Comparison of ENCODE assay signal across 9 mouse cellular contexts in genomic region chr12:85175087-85175675, GRCm38 (mm10). TPM values are rescaled to one million over a fixed set of nuclear protein-coding genes. Genes with fewer than 3 reads are reported as not detected.
DNase-seq lines count a peak whose midpoint lies in the region; ATAC-seq and TF ChIP-seq lines count a peak whose summit lies in the region.
"Had no signal": no experiment of that assay in that cellular context is flagged by ENCODE, and none has a peak within 500 bp of the region (broad histone marks: within the 10 kb centered on the region; RNA-seq: fewer than 3 reads in every experiment).

No protein-coding gene starts in this region.

- no peak for TF ChIP-seq CTCF in liver, postnatal 0 days (IDR thresholded peaks at IDR 0.05; ENCODE audit: low read depth)

- no peak overlapping the region for H3K9ac ChIP-seq in liver, embryonic 12.5 days
- no peak overlapping the region for H3K9ac ChIP-seq in liver, postnatal 0 days (replicated peaks)
- H3K9ac ChIP-seq in forebrain, embryonic 15.5 days (replicated peaks): 0 out of 2 replicates have a peak overlapping the region, but pooled peaks have one; percentile 12
- peak overlapping the region; percentile 41; the same call in 1 of the 2 replicates for H3K9ac ChIP-seq in limb, embryonic 11.5 days (ENCODE audit: low read length)
- H3K9ac ChIP-seq in stomach, embryonic 14.5 days (replicated peaks; ENCODE audit: low read depth, low read length): 0 out of 2 replicates have a peak overlapping the region, but pooled peaks have one; percentile 40

- H3K36me3 ChIP-seq in liver, embryonic 12.5 days: no peaks in the 10 kb centered on the region
- H3K36me3 ChIP-seq in liver, postnatal 0 days (replicated peaks; ENCODE audit: insufficient read depth, low read length): no peaks in the 10 kb centered on the region
- no peaks in the 10 kb centered on the region for H3K36me3 ChIP-seq in forebrain, embryonic 15.5 days
- no peaks in the 10 kb centered on the region for H3K36me3 ChIP-seq in limb, embryonic 11.5 days (ENCODE audit: control insufficient read depth, insufficient read depth, low read length)
- no peaks in the 10 kb centered on the region for H3K36me3 ChIP-seq in stomach, embryonic 14.5 days (ENCODE audit: control insufficient read depth, insufficient read depth, low read length)

- H3K27ac ChIP-seq in liver, embryonic 12.5 days: no peak overlapping the region
- H3K27ac ChIP-seq in liver, postnatal 0 days (ENCODE audit: low read depth): no peak overlapping the region
- H3K27ac ChIP-seq in forebrain, embryonic 15.5 days (replicated peaks): peak overlapping the region; percentile 63; the same call in 1 of the 2 replicates
- peak overlapping the region; percentile 66; the same call in 1 of the 2 replicates for H3K27ac ChIP-seq in limb, embryonic 11.5 days (replicated peaks; ENCODE audit: low read depth, low read length)
- H3K27ac ChIP-seq in stomach, embryonic 14.5 days (ENCODE audit: low read length): peak overlapping the region; percentile 66

- DNase-seq in liver, postnatal 0 days: no peak
- DNase-seq in limb, embryonic 11.5 days (ENCODE audit: low spot score): peak; percentile 46
- DNase-seq in cerebellum, adult 9-11 months: no peak
- DNase-seq: cerebellum, adult 9-10 months had no signal

- whole genome bisulfite sequencing in liver, embryonic 12.5 days (ENCODE audit: insufficient replicate concordance): 48% methylated on average over 16 of the region's 16 CpGs
- WGBS in liver, postnatal 0 days (ENCODE audit: insufficient replicate concordance): 70% methylated on average over 16 of the region's 16 CpGs
- 43% methylated on average over 16 of the region's 16 CpGs for WGBS in forebrain, embryonic 15.5 days
- 14% methylated on average over 16 of the region's 16 CpGs for WGBS in limb, embryonic 11.5 days
- 27% methylated on average over 16 of the region's 16 CpGs for WGBS in stomach, embryonic 14.5 days

- H3K4me3 ChIP-seq in liver, embryonic 12.5 days: no peak overlapping the region
- H3K4me3 ChIP-seq in liver, postnatal 0 days (ENCODE audit: low read depth, low read length): no peak overlapping the region
- peak overlapping the region; percentile 16 for H3K4me3 ChIP-seq in forebrain, embryonic 15.5 days
- peak overlapping the region; percentile 31 for H3K4me3 ChIP-seq in limb, embryonic 11.5 days (ENCODE audit: low read depth, low read length)
- H3K4me3 ChIP-seq in stomach, embryonic 14.5 days (ENCODE audit: low read depth, low read length): peak overlapping the region; percentile 33
- H3K4me3 ChIP-seq: megakaryocyte, embryonic 14.5 days had no signal

- peaks cover 94% of the 10 kb centered on the region for H3K27me3 ChIP-seq in liver, embryonic 12.5 days (replicated peaks)
- H3K27me3 ChIP-seq in liver, postnatal 0 days (ENCODE audit: insufficient read depth, low read length): peaks cover 23% of the 10 kb centered on the region
- H3K27me3 ChIP-seq in forebrain, embryonic 15.5 days: no peaks in the 10 kb centered on the region
- H3K27me3 ChIP-seq in limb, embryonic 11.5 days (ENCODE audit: control insufficient read depth, insufficient read depth, low read length): no peaks in the 10 kb centered on the region
- H3K27me3 ChIP-seq in stomach, embryonic 14.5 days (ENCODE audit: control insufficient read depth, insufficient read depth, low read length): no peaks in the 10 kb centered on the region

- no peak for TF ChIP-seq EP300 in liver, postnatal 0 days (IDR thresholded peaks at IDR 0.05; ENCODE audit: low read depth)

- H3K9me3 ChIP-seq in liver, embryonic 12.5 days (replicated peaks): no peaks in the 10 kb centered on the region
- H3K9me3 ChIP-seq in liver, postnatal 0 days (ENCODE audit: low read length): no peaks in the 10 kb centered on the region
- no peaks in the 10 kb centered on the region for H3K9me3 ChIP-seq in forebrain, embryonic 15.5 days
- H3K9me3 ChIP-seq in limb, embryonic 11.5 days (ENCODE audit: control insufficient read depth, low read length): no peaks in the 10 kb centered on the region
- H3K9me3 ChIP-seq in stomach, embryonic 14.5 days (ENCODE audit: control insufficient read depth, low read depth, low read length): no peaks in the 10 kb centered on the region
- H3K9me3 ChIP-seq: megakaryocyte, embryonic 14.5 days had no signal

- peak overlapping the region; percentile 61; the same call in 1 of the 2 replicates for H3K4me2 ChIP-seq in liver, embryonic 12.5 days
- H3K4me2 ChIP-seq in liver, postnatal 0 days (ENCODE audit: low read depth, low read length): no peak overlapping the region
- H3K4me2 ChIP-seq in forebrain, embryonic 15.5 days (replicated peaks): peak overlapping the region; percentile 48
- H3K4me2 ChIP-seq in limb, embryonic 11.5 days (ENCODE audit: low read depth, severe bottlenecking): peak overlapping the region; percentile 64
- H3K4me2 ChIP-seq in stomach, embryonic 14.5 days (replicated peaks; ENCODE audit: low read depth, low read length): peak overlapping the region; percentile 51

- H3K4me1 ChIP-seq in liver, embryonic 12.5 days: peaks cover 19% of the 10 kb centered on the region
- peaks cover 8% of the 10 kb centered on the region for H3K4me1 ChIP-seq in liver, postnatal 0 days (ENCODE audit: insufficient read depth)
- peaks cover 31% of the 10 kb centered on the region for H3K4me1 ChIP-seq in forebrain, embryonic 15.5 days
- peaks cover 27% of the 10 kb centered on the region for H3K4me1 ChIP-seq in limb, embryonic 11.5 days (ENCODE audit: control insufficient read depth, insufficient read depth, low read length)
- H3K4me1 ChIP-seq in stomach, embryonic 14.5 days (ENCODE audit: control insufficient read depth, insufficient read depth, low read length): peaks cover 32% of the 10 kb centered on the region; the same call in 1 of the 2 replicates

- ATAC-seq in liver, embryonic 12.5 days: no peak
- no peak for ATAC-seq in liver, postnatal 0 days
- peak; percentile 5; the same call in 1 of the 2 replicates for ATAC-seq in forebrain, embryonic 15.5 days (replicated peaks)
- no peak; the same call in 1 of the 2 replicates for ATAC-seq in limb, embryonic 11.5 days (ENCODE audit: insufficient number of reproducible peaks, low FRiP score, low TSS enrichment, low read depth)
- no peak for ATAC-seq in stomach, embryonic 14.5 days (ENCODE audit: insufficient number of reproducible peaks, insufficient read depth, low FRiP score, low read depth)
- ATAC-seq in megakaryocyte progenitor cell, adult 5-6 weeks (replicated peaks; ENCODE audit: poor library complexity): no peak

RNA-seq across cellular contexts. Expression of gene Pgf, which starts 2.4 kb away (rescaled TPM):
- 0.97 and 1.6 TPM in 2 replicates for polyA plus RNA-seq in liver, embryonic 12.5 days (2016; fragmentation: Nextera tagmentation; extraction: Ambion mirVana)
- 0.36 and 0.45 TPM in 2 replicates for polyA plus RNA-seq in liver, postnatal 0 days (2015; fragmentation: Nextera tagmentation; extraction: Ambion mirVana)
- polyA plus RNA-seq in forebrain, embryonic 15.5 days (2015; fragmentation: Nextera tagmentation; extraction: Ambion mirVana): 6.2 and 6.3 TPM in 2 replicates
- 13.4 and 13.5 TPM in 2 replicates for polyA plus RNA-seq in limb, embryonic 11.5 days (2014; fragmentation: Nextera tagmentation; extraction: Ambion mirVana)
- polyA plus RNA-seq in stomach, embryonic 14.5 days (2014; fragmentation: Nextera tagmentation; extraction: Ambion mirVana): 18.2 and 21.8 TPM in 2 replicates
- not detected in 2 replicates for total RNA-seq in megakaryocyte progenitor cell, adult 5-6 weeks (2015)
- total RNA-seq in megakaryocyte progenitor cell, adult 5-6 weeks (2017): not detected in 2 replicates

RNA-seq across cellular contexts. Expression of gene Rps6kl1, which starts 24.1 kb away (rescaled TPM):
- 0.57 and 0.60 TPM in 2 replicates for polyA plus RNA-seq in liver, embryonic 12.5 days (2016; fragmentation: Nextera tagmentation; extraction: Ambion mirVana)
- polyA plus RNA-seq in liver, postnatal 0 days (2015; fragmentation: Nextera tagmentation; extraction: Ambion mirVana): 0.39 and 0.61 TPM in 2 replicates
- polyA plus RNA-seq in forebrain, embryonic 15.5 days (2015; fragmentation: Nextera tagmentation; extraction: Ambion mirVana): 19.8 and 22.2 TPM in 2 replicates
- polyA plus RNA-seq in limb, embryonic 11.5 days (2014; fragmentation: Nextera tagmentation; extraction: Ambion mirVana): 0.51 and 0.61 TPM in 2 replicates
- 1.5 and 1.8 TPM in 2 replicates for polyA plus RNA-seq in stomach, embryonic 14.5 days (2014; fragmentation: Nextera tagmentation; extraction: Ambion mirVana)
- not detected in 2 replicates for total RNA-seq in megakaryocyte progenitor cell, adult 5-6 weeks (2015)
- total RNA-seq in megakaryocyte progenitor cell, adult 5-6 weeks (2017): not detected in 2 replicates

RNA-seq across cellular contexts. Expression of gene Eif2b2, which starts 44.1 kb away (rescaled TPM):
- 53.4 and 60.9 TPM in 2 replicates for polyA plus RNA-seq in liver, embryonic 12.5 days (2016; fragmentation: Nextera tagmentation; extraction: Ambion mirVana)
- polyA plus RNA-seq in liver, postnatal 0 days (2015; fragmentation: Nextera tagmentation; extraction: Ambion mirVana): 21.7 and 24.6 TPM in 2 replicates
- 81.9 and 84.3 TPM in 2 replicates for polyA plus RNA-seq in forebrain, embryonic 15.5 days (2015; fragmentation: Nextera tagmentation; extraction: Ambion mirVana)
- polyA plus RNA-seq in limb, embryonic 11.5 days (2014; fragmentation: Nextera tagmentation; extraction: Ambion mirVana): 102 and 103 TPM in 2 replicates
- 81.1 and 82.5 TPM in 2 replicates for polyA plus RNA-seq in stomach, embryonic 14.5 days (2014; fragmentation: Nextera tagmentation; extraction: Ambion mirVana)
- 30.0 and 32.4 TPM in 2 replicates for total RNA-seq in megakaryocyte progenitor cell, adult 5-6 weeks (2015)
- total RNA-seq in megakaryocyte progenitor cell, adult 5-6 weeks (2017): 74.6 and 109 TPM in 2 replicates

Comparison
In these comparisons a context has a peak if more than half of its experiments do, and no peak if none do; other contexts are left out.
1. H3K27ac ChIP-seq: peak in forebrain, embryonic 15.5 days (single experiment), limb, embryonic 11.5 days (single experiment) and stomach, embryonic 14.5 days (single experiment); none in liver, embryonic 12.5 days (single experiment) and liver, postnatal 0 days (single experiment).
2. H3K4me3 ChIP-seq: peak in forebrain, embryonic 15.5 days (single experiment), limb, embryonic 11.5 days (single experiment) and stomach, embryonic 14.5 days (single experiment); none in liver, embryonic 12.5 days (single experiment) and liver, postnatal 0 days (single experiment).
3. H3K9ac ChIP-seq: peak in forebrain, embryonic 15.5 days (single experiment), limb, embryonic 11.5 days (single experiment) and stomach, embryonic 14.5 days (single experiment); none in liver, embryonic 12.5 days (single experiment) and liver, postnatal 0 days (single experiment).